Mouse (Mus musculus): Measurements from ENCODE around the gene 1700025B11Rik.
"Not testable (repeated sequence)": the region's sequence is repeated elsewhere in the genome, so short reads cannot be mapped to it uniquely, and the experiment has no call there.

1700025B11Rik gene

DNA sequence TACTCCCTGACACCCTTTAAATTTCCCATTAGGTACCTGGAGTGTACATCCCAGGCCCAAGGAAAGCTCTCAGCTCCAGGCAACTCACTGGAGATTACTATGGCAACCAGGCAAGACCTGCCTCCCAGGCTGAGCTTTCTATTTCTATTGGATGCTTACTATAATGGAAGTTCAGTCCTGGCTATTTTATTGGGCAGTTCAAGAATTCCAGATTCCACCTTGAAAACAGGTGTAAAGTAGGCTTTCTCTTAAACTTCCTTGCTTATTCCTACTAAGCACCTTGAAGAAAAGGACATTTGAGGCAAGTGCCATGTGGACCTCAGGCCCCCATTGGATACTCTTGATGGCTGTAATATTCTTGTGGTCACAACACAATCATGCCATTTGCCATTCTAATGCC, at the start of gene 1700025B11Rik:
Gene 1700025B11Rik, minus strand, starts transcription at position 101 of the 400 bp plus-strand sequence.
- no peak for DNase-seq

GRCm38 (mm10) chr15:77606069-77606468, 44.4 kb upstream of the 1700025B11Rik start:
- DNase-seq, result no peak

DNA sequence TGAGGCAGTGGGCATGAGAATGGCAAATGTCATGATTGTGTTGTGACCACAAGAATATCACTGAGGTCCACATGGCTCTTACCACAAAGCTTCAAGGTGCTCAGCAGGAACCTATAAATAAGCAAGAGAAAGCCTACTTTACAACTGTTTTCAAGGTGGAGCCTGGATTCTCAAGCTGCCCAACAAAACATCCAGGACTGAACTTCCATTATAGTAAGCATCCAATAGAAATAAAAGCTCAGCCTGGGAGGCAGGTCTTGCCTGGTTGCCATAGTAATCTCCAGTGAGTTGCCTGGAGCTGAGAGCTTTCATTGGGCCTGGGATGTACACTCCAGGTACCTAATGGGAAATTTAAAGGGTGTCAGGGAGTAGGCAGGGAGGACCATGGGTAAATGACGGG, 37.3 kb upstream of the 1700025B11Rik start, which contains the start of gene Gm36245:
Gene Gm36245, plus strand, starts transcription at position 301 of the 400 bp plus-strand sequence.
- no peak for DNase-seq

- DNase-seq, result no peak
These were observed 36.7 kb upstream of the 1700025B11Rik start for GRCm38 (mm10) chr15:77598429-77598828.

DNA sequence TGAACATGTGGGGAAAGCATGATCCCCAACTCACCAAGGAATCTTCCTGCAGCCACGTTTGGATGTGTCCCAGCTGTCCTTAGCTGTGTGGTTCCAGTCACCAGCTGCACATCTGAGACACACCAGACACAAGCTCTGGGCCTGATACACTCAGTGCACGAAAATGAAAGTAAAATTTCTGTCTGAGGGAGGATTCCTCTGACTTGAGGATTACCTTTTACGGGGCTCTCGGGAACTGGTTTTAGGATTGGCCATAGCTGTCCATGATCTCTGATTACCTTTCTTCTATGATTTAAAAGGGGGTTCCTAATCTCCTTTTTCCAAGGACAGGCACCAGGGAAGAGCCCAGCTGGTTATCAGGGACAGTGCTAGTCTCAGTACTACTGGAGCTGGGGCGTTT, 34.3 kb upstream of the 1700025B11Rik start, which contains the start of gene Apol10b:
Gene Apol10b, minus strand, starts transcription at position 165 of the 400 bp plus-strand sequence.
- DNase-seq, result no peak

DNA sequence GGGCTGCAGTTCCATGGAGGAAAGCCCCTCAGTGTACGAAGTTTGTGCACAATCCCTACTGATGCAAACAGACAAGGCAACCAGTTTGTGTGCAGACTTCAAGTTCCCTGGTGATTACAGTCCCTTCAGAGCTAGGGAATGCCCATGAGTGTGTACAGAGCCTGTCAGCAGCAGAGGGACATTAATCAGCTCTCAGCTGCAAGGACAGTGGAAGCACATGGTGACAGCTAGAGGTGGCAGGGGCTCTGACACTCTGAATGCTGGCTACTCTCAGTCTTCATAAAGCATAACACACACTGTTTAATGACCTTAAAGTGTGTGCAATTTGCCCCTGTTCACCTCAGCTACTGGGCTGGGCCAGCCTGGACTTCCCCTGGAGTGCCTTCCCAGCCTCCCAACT, 31.9 kb upstream of the 1700025B11Rik start:
- DNase-seq, result no peak

GRCm38 (mm10) chr15:77590881-77591280, 29.2 kb upstream of the 1700025B11Rik start:
- DNase-seq, result no peak

DNA sequence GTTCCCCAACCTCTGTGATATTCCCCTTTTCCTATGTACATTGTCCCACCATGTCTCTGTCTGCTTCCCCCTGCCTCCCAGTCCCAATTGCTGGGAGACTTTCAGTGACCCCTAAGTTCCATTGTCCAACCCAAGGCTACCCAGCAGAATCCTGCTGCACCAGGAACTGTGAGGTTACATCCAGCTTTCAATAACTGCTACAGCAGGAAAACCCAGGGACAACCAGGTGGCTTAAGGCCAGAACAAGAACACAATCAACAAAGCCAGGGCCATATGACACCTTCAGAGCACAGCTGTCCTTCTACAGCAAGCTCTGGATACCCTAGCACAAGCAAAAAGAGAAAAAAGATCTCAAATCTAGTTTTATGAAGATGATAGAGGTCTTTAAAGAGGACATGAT, 27.3 kb upstream of the 1700025B11Rik start:
- DNase-seq, result no peak

DNA sequence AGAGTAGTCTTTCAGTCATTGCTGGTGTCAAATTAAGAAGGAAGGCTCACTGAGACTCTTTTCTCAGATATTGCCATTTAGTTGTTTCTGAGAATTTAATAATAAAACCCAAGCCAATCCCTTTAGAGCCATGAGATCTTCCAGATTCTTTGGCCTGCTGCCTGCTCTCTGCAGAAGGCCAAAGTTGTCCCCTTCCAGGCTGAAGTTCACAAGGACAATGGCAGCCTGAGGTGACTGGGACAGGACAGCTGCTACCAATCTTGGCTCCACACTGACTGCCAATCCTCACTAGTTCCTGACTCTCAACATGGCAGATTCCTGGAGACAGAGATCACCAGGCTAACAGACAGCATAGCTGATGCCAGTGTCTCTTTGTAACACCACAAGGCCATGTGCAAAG, 25.3 kb upstream of the 1700025B11Rik start:
- no peak for DNase-seq

DNA sequence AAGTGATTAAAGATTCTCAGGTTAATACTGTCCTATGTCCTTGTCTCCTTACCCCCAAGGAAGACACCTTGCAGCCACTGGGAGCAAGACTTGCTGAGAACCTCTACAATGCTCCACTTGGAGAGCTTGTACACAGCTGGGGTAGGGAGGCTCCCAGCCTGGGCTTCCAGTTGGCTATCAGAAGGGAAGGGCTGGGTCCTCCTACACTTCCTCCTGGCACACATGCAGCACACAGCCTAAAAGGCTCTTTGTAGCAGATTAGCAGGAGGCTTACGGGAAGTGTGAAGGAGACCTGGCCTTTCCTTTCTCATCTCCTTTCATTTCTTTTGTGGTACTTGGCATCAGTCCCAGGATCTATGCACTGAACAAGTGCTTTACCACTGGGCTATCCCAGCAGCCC, 20.0 kb upstream of the 1700025B11Rik start:
- no peak for DNase-seq

GRCm38 (mm10) chr15:77579311-77579710, 17.6 kb upstream of the 1700025B11Rik start:
- DNase-seq, result no peak

DNA sequence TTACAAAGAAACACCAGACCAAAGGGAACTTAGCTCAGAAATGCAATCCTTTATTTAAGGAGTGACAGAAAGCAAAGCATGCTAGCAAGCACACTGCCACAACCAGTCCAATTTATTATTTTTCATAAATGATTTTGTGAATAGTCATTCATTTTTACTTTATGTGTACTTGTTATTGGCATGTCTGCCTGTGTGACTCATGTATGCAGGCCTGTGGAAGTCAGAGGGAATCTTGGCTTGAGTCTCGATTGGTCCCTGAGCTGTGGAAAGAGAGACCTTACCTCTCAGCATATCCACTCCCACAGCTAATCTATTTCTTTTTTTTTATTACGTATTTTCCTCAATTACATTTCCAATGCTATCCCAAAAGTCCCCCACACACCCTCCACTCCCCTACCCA, 17.1 kb upstream of the 1700025B11Rik start:
- no peak for DNase-seq

- no peak for DNase-seq
These were observed 1.5 kb upstream of the 1700025B11Rik start for GRCm38 (mm10) chr15:77563219-77563618.

- not testable (repeated sequence) for DNase-seq
These were observed 22.5 kb downstream of the 1700025B11Rik start for GRCm38 (mm10) chr15:77539221-77539620.

DNA sequence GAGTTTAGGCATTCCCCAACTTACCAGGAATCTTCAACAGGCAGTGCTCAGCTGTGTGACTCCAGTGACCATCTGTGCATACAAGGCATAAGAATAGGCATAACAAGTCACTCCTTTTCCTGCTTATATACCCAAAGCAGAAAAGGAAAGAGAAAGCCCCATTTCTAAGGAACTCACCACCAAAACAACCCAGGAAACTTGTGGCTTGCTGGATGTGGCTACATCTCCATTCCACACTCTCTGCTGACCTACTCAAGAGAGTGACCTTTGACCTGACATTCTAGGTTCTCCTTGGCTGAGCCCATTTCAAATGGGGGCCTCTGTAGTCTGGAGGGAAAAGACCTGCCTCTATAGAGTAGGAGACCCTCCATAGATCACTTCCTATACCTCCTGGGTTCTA, 28.5 kb downstream of the 1700025B11Rik start, which contains the start of gene Apol7c:
Gene Apol7c, minus strand, starts transcription at position 101 of the 400 bp plus-strand sequence.
- DNase-seq, result no peak

DNA sequence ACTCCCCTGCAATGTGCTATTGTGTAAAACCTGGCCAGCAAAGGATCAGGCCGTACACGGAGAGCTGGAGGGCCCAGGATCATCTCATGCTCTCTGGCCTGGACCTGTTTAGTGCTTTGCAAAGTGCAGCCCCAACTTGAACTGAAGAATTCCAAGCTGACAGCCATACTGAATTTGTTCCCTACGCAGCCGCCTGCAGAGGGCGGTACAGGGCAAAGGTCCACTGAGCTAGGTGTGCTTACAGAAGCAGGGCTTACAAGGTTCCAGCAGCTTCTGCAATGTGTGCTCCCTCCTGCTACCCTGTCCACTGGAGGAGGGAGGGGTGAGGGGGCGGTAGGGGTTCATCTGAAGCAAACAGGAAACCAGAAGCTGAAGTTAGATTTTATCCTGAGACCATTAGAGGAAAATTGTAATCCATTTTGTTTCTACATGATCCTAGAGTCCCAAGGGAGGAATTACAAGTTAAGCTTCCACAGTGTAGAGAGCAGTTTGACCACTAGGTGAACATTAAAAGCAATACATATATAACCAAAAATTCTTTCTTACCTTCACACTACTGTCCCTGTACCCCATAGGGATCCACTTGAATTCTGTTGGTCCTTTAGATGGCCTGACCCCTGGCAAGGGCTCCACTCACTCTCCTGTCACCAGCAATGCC, 38.4 kb downstream of the 1700025B11Rik start:
- DNase-seq, result peak; percentile 48

DNA sequence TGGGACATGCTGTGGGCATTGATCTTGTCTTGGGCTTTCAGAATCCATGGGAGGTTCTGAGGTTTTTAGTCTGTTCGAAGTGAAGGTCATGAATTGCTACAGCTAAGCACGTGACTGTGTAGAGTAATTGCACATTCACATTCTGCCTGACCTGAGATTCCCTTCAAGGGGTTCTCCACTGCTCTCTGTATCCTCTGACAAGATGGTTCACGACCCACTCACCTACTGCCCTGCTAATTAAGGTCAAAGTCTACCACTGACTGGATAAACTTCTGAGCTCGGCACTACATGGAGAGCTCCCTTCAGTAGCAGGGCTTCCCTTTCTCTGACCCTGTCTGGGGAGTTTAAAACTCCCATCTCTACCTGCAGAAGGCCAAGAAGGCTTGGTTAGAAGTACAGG, 41.1 kb downstream of the 1700025B11Rik start:
- DNase-seq, result not testable (repeated sequence)

Data from thymus, postnatal 25 days (tissue).